Mouse (Mus musculus): ENCODE data around the gene Pqlc2. TPM values are rescaled to one million over a fixed set of nuclear protein-coding genes. Genes with fewer than 3 reads are reported as not detected.
A peak's percentile ranks its signal among the peaks of the same experiment; 100 is the strongest.

Pqlc2 gene
- polyA plus RNA-seq, 1 experiment from 2014 or later: 13.9 TPM

GRCm38 (mm10) chr4:139338145-139338544, 27.6 kb upstream of the Pqlc2 start:
- no peak overlapping the region for H3K9ac ChIP-seq (ENCODE audit: low read length)
- H3K27ac ChIP-seq (ENCODE audit: low read length): no peak overlapping the region
- H3K9me3 ChIP-seq (ENCODE audit: control insufficient read depth, low read length): no peaks in the 10 kb centered on the region
- WGBS: 42% methylated on average over 32 of the region's 33 CpGs
- no peak for ATAC-seq (ENCODE audit: low read depth)
- H3K4me3 ChIP-seq (ENCODE audit: low read length): no peak overlapping the region
- H3K4me2 ChIP-seq (ENCODE audit: low read depth, low read length): no peak overlapping the region
- H3K27me3 ChIP-seq (ENCODE audit: control insufficient read depth, insufficient read depth, low read depth, low read length): peaks cover 10% of the 10 kb centered on the region; the same call in 1 of the 2 replicates
- H3K4me1 ChIP-seq (replicated peaks; ENCODE audit: control insufficient read depth, insufficient read depth, low read length): no peaks in the 10 kb centered on the region; the same call in 1 of the 2 replicates
- no peaks in the 10 kb centered on the region for H3K36me3 ChIP-seq (ENCODE audit: control insufficient read depth, insufficient read depth, low read length)

- peak overlapping the region; percentile 43; the same call in 1 of the 2 replicates for H3K9ac ChIP-seq (ENCODE audit: low read length)
These were observed 26.4 kb upstream of the Pqlc2 start for GRCm38 (mm10) chr4:139336822-139337483.

GRCm38 (mm10) chr4:139335507-139335906, 25.0 kb upstream of the Pqlc2 start:
- WGBS: 30% methylated on average over 7 of the region's 7 CpGs
- no peak overlapping the region for H3K4me3 ChIP-seq (ENCODE audit: low read length)
- no peak for ATAC-seq (ENCODE audit: low read depth)
- H3K4me2 ChIP-seq (ENCODE audit: low read depth, low read length): no peak overlapping the region
- peaks cover 10% of the 10 kb centered on the region; the same call in 1 of the 2 replicates for H3K27me3 ChIP-seq (ENCODE audit: control insufficient read depth, insufficient read depth, low read depth, low read length)
- no peak overlapping the region for H3K9ac ChIP-seq (ENCODE audit: low read length)
- H3K9me3 ChIP-seq (ENCODE audit: control insufficient read depth, low read length): no peaks in the 10 kb centered on the region
- H3K36me3 ChIP-seq (ENCODE audit: control insufficient read depth, insufficient read depth, low read length): no peaks in the 10 kb centered on the region
- no peaks in the 10 kb centered on the region; the same call in 1 of the 2 replicates for H3K4me1 ChIP-seq (replicated peaks; ENCODE audit: control insufficient read depth, insufficient read depth, low read length)
- H3K27ac ChIP-seq (ENCODE audit: low read length): no peak overlapping the region

More at GRCm38 (mm10) chr4:139336822-139337483, 26.4 kb upstream of the Pqlc2 start:
- WGBS: 13% methylated on average over 24 of the region's 24 CpGs
- H3K9me3 ChIP-seq (ENCODE audit: control insufficient read depth, low read length): no peaks in the 10 kb centered on the region
- H3K27me3 ChIP-seq (ENCODE audit: control insufficient read depth, insufficient read depth, low read depth, low read length): peaks cover 10% of the 10 kb centered on the region; the same call in 1 of the 2 replicates
- H3K4me2 ChIP-seq (ENCODE audit: low read depth, low read length): peak overlapping the region; percentile 56
- no peak overlapping the region for H3K27ac ChIP-seq (ENCODE audit: low read length)
- peak overlapping the region; percentile 35 for H3K4me3 ChIP-seq (ENCODE audit: low read length)
- ATAC-seq (ENCODE audit: low read depth): peak; percentile 61
- no peaks in the 10 kb centered on the region; the same call in 1 of the 2 replicates for H3K4me1 ChIP-seq (replicated peaks; ENCODE audit: control insufficient read depth, insufficient read depth, low read length)
- H3K36me3 ChIP-seq (ENCODE audit: control insufficient read depth, insufficient read depth, low read length): no peaks in the 10 kb centered on the region

- no peak overlapping the region for H3K4me2 ChIP-seq (ENCODE audit: low read depth, low read length)
- H3K4me3 ChIP-seq (ENCODE audit: low read length): no peak overlapping the region
- no peak overlapping the region for H3K9ac ChIP-seq (ENCODE audit: low read length)
- no peaks in the 10 kb centered on the region; the same call in 1 of the 2 replicates for H3K4me1 ChIP-seq (replicated peaks; ENCODE audit: control insufficient read depth, insufficient read depth, low read length)
- WGBS: 33% methylated on average over 7 of the region's 9 CpGs
- no peak for ATAC-seq (ENCODE audit: low read depth)
- no peak overlapping the region for H3K27ac ChIP-seq (ENCODE audit: low read length)
- H3K9me3 ChIP-seq (ENCODE audit: control insufficient read depth, low read length): no peaks in the 10 kb centered on the region
- peaks cover 10% of the 10 kb centered on the region; the same call in 1 of the 2 replicates for H3K27me3 ChIP-seq (ENCODE audit: control insufficient read depth, insufficient read depth, low read depth, low read length)
- no peaks in the 10 kb centered on the region for H3K36me3 ChIP-seq (ENCODE audit: control insufficient read depth, insufficient read depth, low read length)
These were observed 24.3 kb upstream of the Pqlc2 start for GRCm38 (mm10) chr4:139334631-139335295.

- WGBS: 8% methylated on average over 10 of the region's 10 CpGs
- Histone ChIP-seq H3K9me3 (ENCODE audit: control insufficient read depth, low read length) (no peaks in the 10 kb centered on the region), H3K36me3 (ENCODE audit: control insufficient read depth, insufficient read depth, low read length) (no peaks in the 10 kb centered on the region), H3K4me3 (ENCODE audit: low read length) (peak overlapping the region; percentile 41), H3K4me1 (replicated peaks; ENCODE audit: control insufficient read depth, insufficient read depth, low read length) (no peaks in the 10 kb centered on the region), H3K27me3 (ENCODE audit: control insufficient read depth, insufficient read depth, low read depth, low read length) (no peaks in the 10 kb centered on the region; the same call in 1 of the 2 replicates), H3K9ac (ENCODE audit: low read length) (0 out of 2 replicates have a peak overlapping the region, but pooled peaks have one; percentile 40), H3K4me2 (ENCODE audit: low read depth, low read length) (peak overlapping the region; percentile 53), H3K27ac (ENCODE audit: low read length) (no peak overlapping the region)
- peak; percentile 90 for ATAC-seq (ENCODE audit: low read depth)
These were observed 20.1 kb upstream of the Pqlc2 start for GRCm38 (mm10) chr4:139330605-139331004.

GRCm38 (mm10) chr4:139319740-139320139, 9.2 kb upstream of the Pqlc2 start:
- H3K36me3 ChIP-seq (ENCODE audit: control insufficient read depth, insufficient read depth, low read length): peaks cover 9% of the 10 kb centered on the region; the same call in 1 of the 2 replicates

GRCm38 (mm10) chr4:139318449-139318848, 7.9 kb upstream of the Pqlc2 start:
- WGBS: 89% methylated on average over 11 of the region's 11 CpGs
- no peak overlapping the region for H3K4me3 ChIP-seq (ENCODE audit: low read length)
- no peak overlapping the region for H3K27ac ChIP-seq (ENCODE audit: low read length)
- no peak overlapping the region for H3K4me2 ChIP-seq (ENCODE audit: low read depth, low read length)
- no peaks in the 10 kb centered on the region for H3K9me3 ChIP-seq (ENCODE audit: control insufficient read depth, low read length)
- peaks cover 10% of the 10 kb centered on the region; the same call in 1 of the 2 replicates for H3K36me3 ChIP-seq (ENCODE audit: control insufficient read depth, insufficient read depth, low read length)
- no peaks in the 10 kb centered on the region for H3K27me3 ChIP-seq (ENCODE audit: control insufficient read depth, insufficient read depth, low read depth, low read length)
- H3K9ac ChIP-seq (ENCODE audit: low read length): no peak overlapping the region
- H3K4me1 ChIP-seq (replicated peaks; ENCODE audit: control insufficient read depth, insufficient read depth, low read length): no peaks in the 10 kb centered on the region
- no peak for ATAC-seq (ENCODE audit: low read depth)

More at GRCm38 (mm10) chr4:139319740-139320139, 9.2 kb upstream of the Pqlc2 start:
- H3K27ac ChIP-seq (ENCODE audit: low read length): no peak overlapping the region
- no peaks in the 10 kb centered on the region for H3K27me3 ChIP-seq (ENCODE audit: control insufficient read depth, insufficient read depth, low read depth, low read length)
- H3K9ac ChIP-seq (ENCODE audit: low read length): no peak overlapping the region
- no peaks in the 10 kb centered on the region for H3K4me1 ChIP-seq (replicated peaks; ENCODE audit: control insufficient read depth, insufficient read depth, low read length)
- H3K4me3 ChIP-seq (ENCODE audit: low read length): no peak overlapping the region
- WGBS: 88% methylated on average over 4 of the region's 4 CpGs
- no peak for ATAC-seq (ENCODE audit: low read depth)
- no peaks in the 10 kb centered on the region for H3K9me3 ChIP-seq (ENCODE audit: control insufficient read depth, low read length)
- no peak overlapping the region for H3K4me2 ChIP-seq (ENCODE audit: low read depth, low read length)

GRCm38 (mm10) chr4:139312632-139313031, 2.1 kb upstream of the Pqlc2 start:
- H3K27me3 ChIP-seq (ENCODE audit: control insufficient read depth, insufficient read depth, low read depth, low read length): no peaks in the 10 kb centered on the region
- no peaks in the 10 kb centered on the region for H3K9me3 ChIP-seq (ENCODE audit: control insufficient read depth, low read length)
- WGBS: 66% methylated on average over 4 of the region's 4 CpGs
- no peak overlapping the region for H3K9ac ChIP-seq (ENCODE audit: low read length)
- H3K4me1 ChIP-seq (replicated peaks; ENCODE audit: control insufficient read depth, insufficient read depth, low read length): peaks cover 14% of the 10 kb centered on the region
- H3K4me2 ChIP-seq (ENCODE audit: low read depth, low read length): no peak overlapping the region
- ATAC-seq (ENCODE audit: low read depth): no peak
- H3K27ac ChIP-seq (ENCODE audit: low read length): no peak overlapping the region
- H3K4me3 ChIP-seq (ENCODE audit: low read length): no peak overlapping the region
- peaks cover 10% of the 10 kb centered on the region; the same call in 1 of the 2 replicates for H3K36me3 ChIP-seq (ENCODE audit: control insufficient read depth, insufficient read depth, low read length)

- Histone ChIP-seq H3K9me3 (ENCODE audit: control insufficient read depth, low read length) (no peaks in the 10 kb centered on the region), H3K9ac (ENCODE audit: low read length) (peak overlapping the region; percentile 95), H3K4me3 (ENCODE audit: low read length) (peak overlapping the region; percentile 93), H3K27me3 (ENCODE audit: control insufficient read depth, insufficient read depth, low read depth, low read length) (no peaks in the 10 kb centered on the region), H3K4me1 (replicated peaks; ENCODE audit: control insufficient read depth, insufficient read depth, low read length) (peaks cover 14% of the 10 kb centered on the region), H3K27ac (ENCODE audit: low read length) (no peak overlapping the region), H3K36me3 (ENCODE audit: control insufficient read depth, insufficient read depth, low read length) (peaks cover 10% of the 10 kb centered on the region; the same call in 1 of the 2 replicates), H3K4me2 (ENCODE audit: low read depth, low read length) (peak overlapping the region; percentile 98)
- ATAC-seq (ENCODE audit: low read depth): no peak
- 14% methylated on average over 14 of the region's 14 CpGs for WGBS
These were observed 1.2 kb upstream of the Pqlc2 start for GRCm38 (mm10) chr4:139311707-139312106.

Data from lung, embryonic 16.5 days (tissue).